Mouse (Mus musculus): Measurements from ENCODE around the gene Ehbp1l1.
"Not testable (repeated sequence)": the region's sequence is repeated elsewhere in the genome, so short reads cannot be mapped to it uniquely, and the experiment has no call there.

The Ehbp1l1 gene

DNA sequence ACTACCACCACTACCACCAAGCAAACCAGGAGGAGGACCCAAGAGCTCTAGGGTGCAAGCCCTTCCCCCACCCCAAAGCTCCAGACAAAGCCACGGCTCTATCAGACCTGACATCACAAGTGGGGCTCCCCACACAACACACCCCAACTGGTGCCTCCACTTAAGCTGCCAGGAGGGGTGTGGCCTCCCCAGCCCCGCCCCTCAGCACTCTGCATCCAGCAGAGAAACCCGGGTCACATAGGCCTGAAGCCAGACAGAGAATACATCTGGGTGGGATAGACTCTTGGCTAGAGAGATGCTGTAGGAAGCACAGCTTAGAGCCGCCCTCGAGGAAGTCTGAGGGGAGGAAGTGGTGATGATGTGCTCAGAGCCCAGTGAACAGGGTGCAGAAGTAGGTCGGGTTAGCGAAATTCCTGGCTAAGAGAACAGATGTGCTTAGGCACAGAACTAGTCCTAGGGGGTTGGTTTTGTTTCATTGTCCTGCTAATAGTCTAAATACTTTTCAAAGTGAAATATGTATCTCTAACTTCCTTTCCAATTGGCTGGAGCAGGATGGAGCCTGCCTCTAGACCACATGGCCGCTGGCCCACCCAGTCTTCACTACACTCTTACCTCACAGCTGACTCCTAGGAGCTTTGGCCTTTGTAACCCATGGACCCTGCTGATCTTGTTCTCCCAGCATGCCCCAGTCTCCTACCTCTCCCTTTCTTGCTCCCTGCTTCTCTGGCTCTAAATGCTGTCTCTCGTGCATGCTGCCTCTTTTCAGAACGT is 21.1 kb downstream of the Ehbp1l1 start:
- peak; percentile 70 for DNase-seq (ENCODE audit: low read depth)

DNA sequence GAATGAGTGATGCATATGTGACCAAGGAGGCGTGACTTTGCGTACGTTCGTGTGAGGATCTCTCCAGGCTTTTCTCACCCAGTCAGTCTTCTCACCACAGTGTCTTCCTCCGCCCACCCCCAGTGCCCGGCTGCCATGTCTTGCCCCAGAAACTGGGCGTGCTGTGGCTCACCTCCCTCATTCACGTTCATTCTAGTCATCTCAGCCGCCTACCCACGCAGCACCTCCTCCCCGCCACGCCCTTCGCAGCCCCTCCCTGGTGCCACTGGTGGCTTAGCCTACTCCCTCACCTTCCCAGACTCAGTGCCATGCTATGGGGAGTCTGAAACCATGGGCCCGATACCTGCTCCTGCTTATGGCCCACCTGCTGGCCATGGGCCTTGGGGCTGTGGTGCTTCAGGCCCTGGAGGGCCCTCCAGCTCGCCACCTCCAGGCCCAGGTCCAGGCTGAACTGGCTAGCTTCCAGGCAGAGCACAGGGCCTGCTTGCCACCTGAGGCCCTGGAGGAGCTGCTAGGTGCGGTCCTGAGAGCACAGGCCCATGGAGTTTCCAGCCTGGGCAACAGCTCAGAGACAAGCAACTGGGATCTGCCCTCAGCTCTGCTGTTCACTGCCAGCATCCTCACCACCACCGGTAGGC is 21.8 kb downstream of the Ehbp1l1 start, which contains the start of gene Kcnk7:
Kcnk7 (plus strand) TSS at position 205 of the 638 bp plus-strand sequence.
- DNase-seq (ENCODE audit: low read depth) = peak; percentile 61

GRCm38 (mm10) chr19:5695849-5696462 is 30.2 kb downstream of the Ehbp1l1 start:
- DNase-seq (ENCODE audit: low read depth) = no peak

DNA sequence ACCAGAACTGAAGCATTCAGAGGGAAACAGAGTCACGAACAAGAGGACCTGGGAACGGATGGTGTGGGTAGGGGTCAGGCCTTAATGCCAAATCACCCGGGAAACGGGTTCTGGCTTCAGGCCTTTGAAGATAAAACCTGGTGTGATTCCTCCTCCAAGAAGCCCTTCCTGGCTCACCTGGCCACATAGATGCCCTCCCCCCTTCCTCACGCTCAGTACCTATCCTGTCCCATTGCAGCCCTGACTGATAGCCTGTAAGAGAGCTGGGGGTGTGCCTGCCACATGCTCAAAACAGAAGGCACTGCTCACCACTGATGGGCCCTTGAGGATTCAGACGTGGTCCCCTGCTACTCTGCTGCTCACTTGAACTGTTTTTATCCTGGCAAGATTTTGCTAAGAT is 32.3 kb downstream of the Ehbp1l1 start:
- DNase-seq (ENCODE audit: low read depth) = no peak

DNA sequence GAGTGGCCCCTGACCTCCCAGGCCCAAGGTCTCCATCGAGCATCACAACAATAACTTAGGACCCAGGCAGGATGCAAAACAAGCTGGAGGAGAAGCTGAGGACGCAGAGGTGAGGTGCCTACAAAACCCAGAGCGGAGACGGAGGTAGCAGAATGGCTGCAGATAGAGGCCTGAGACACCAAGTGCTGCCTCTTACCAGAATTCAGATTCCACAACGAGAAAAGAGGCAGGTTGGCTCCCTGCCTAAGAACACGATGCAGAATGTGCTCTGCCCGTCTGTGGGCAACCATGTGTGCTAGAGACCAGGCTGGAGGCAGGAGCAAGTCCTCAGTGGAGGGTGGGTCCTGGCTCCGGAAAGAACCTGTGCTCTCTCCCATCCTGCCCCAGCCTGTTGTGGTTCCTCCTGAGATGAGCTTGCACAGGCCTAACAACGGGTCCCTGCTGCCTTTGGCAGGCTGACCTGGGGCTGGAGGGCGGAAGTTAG is 33.2 kb downstream of the Ehbp1l1 start:
- no peak for DNase-seq (ENCODE audit: low read depth)

DNA sequence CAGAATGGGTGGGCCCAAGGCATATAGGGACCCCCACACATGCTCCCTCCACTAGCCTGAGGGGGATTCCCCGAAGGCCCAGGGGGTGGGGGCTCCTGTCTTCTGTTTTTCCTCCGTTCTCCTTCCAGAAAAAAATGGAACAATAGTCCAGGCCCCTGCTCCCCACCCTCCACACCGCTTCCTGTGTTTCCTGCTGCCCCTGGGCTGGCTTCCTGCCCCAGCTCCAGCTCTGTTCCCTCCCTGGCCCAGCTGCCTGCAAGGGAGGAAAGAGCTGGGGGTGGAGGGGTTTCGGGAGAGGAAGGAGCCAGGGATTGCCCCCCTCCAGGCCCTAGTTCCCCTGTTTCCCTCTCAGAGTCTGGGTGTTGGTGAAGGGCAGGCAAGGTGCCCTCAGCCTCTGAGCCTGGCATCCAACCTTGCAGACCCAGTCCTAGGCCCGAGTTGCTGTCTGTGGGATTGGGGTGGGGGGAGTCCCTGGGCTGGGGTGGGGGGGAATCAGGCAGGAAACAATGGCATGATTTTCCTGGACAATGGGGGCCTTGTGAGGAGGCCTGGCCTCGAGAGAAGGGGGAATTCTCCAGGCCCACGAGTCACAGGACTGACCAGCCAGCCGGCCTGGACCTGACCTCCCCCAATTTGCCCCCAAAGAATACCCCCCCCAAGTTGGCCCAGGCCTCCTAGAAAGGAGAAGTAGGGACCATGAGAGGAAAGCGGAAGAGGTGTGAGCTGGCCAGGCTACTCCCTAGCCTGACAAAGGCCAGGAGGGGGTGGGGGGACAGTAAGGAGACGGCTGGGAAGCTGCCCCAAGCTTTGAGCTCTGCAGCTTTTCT is 33.8 kb downstream of the Ehbp1l1 start:
- no peak for DNase-seq (ENCODE audit: low read depth)

DNA sequence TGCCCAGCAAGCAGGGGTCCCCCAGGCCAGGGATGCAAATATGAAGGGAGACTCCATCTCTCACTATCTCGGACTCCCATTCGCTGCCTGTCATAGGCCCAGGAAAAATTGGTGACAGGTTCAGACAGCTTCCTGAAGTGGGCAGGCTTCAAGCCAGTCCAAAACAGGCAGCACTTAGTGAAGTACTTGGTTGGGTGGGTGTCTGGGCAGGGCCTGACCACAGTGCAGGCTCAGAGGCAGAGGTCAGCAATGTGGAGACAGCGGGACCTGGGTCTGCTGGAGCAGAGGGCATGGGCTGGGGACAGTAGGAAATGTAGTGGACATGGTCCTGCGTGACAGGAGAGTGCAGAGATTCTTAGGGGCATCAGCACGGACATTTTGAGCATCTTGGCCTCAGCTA is 34.5 kb downstream of the Ehbp1l1 start:
- no peak for DNase-seq (ENCODE audit: low read depth)

DNA sequence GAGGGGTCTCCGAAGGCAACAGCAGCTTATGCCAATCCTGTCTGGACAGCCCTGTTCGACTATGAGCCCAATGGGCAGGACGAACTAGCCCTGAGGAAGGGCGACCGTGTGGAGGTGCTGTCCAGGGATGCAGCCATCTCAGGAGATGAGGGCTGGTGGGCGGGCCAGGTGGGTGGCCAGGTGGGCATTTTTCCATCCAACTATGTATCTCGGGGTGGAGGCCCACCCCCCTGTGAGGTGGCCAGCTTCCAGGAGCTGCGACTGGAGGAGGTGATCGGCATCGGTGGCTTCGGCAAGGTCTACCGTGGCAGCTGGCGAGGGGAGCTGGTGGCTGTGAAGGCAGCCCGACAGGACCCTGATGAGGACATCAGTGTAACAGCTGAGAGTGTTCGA is 35.8 kb downstream of the Ehbp1l1 start:
- no peak for DNase-seq (ENCODE audit: low read depth)

DNA sequence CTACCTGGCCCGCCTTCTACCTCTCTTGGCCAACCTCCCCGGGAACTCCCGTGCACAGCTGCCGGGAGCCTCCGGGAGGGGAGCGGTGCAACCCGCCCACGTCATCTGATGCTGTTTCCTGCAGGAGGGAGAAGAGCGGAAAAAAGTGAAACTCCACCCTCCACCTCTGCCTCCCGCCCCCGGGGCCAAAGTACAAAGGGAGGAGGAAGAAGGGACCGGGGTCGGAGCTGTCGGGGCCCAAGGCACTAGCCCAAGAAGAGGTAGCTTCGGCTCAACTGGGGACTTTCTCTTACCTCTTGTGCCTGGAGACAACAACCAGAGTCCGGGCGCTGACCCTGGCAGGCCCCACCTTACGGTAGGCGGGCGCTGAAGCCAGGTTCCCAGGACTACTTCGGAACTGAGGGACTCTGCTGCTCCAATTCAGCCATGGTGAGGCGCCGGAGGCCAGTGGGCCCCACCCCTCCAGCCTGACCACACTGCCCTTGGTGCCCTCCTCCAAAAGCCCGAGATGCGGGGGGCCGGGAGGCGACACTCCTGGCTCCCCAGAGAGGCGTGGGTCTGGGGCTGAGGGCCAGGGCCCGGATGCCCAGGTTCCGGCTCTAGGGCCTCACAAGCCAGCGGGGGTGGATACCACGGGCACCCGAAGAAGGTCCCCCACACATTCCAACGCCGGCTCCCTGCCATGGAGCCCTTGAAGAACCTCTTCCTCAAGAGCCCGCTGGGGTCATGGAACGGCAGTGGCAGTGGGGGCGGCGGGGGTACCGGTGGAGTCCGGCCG is 36.4 kb downstream of the Ehbp1l1 start:
- peak; percentile 92 for DNase-seq (ENCODE audit: low read depth)

DNA sequence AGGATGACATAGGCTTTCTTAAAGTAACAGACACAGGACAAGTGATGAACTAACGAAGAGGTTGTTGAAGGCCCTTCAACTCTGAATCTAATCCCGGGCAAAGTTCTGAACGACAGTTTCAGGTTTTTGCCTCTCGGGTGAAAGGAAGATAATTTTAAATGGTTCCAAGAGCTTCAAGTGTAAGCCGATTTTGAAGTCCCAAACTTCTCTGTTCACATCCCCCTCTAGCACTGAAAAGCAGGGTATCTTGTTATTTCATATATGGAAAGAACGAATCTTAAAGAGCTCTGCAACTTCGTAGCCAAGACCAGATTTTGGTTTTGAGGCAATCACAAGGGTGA is 37.1 kb downstream of the Ehbp1l1 start:
- DNase-seq (ENCODE audit: low read depth) = no peak

DNA sequence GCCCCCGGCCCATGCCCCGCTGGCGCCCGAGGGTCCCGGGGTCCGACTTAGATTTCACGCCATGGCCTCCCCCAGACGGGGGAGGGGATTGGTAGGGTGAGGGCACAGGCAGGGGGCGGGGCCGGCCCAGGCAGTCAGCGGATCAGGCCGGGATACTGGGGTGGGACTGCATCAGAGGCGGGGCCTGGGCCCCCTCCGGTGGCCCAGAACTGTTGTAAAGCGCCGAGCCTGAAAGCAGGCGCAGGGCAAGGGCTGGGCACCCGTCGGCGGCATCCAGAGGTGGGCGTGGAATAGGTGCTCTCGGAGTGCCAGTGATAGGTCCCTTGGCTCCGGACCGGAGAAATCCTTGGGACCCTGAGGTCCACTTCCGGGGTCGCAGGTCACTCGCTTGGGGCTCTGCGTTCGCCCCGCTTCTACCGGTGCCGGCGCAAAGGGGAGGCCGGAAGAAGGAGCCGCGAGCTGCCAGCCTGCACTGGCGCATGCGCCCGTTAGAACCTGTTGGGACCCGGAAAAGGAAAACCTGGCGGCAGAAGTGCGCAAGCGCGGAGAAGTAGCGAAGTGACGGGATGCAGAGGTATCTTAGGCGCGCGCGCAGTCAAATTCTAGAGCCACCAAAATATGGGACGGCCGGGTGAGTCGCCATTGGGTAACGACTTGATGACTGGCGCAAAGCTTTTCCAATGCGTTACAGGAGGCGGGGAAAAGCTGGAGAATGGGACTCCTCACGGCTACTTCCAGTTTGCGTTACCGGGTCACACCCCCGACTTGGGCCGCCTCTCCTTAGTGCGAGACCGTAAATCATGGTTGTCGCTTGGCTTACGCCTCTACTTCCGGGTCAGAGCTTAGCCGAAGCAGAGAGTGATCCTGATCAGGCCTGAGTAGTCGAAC is 37.7 kb downstream of the Ehbp1l1 start, which contains the start of the genes Map3k11 and Pcnx3:
Map3k11 (plus strand) TSS at position 543 of the 888 bp plus-strand sequence.
Pcnx3 (minus strand) TSS at position 709 of the 888 bp plus-strand sequence.
- peak; percentile 99 for DNase-seq (ENCODE audit: low read depth)

GRCm38 (mm10) chr19:5687738-5688137 is 38.4 kb downstream of the Ehbp1l1 start:
- DNase-seq (ENCODE audit: low read depth) = peak; percentile 31

DNA sequence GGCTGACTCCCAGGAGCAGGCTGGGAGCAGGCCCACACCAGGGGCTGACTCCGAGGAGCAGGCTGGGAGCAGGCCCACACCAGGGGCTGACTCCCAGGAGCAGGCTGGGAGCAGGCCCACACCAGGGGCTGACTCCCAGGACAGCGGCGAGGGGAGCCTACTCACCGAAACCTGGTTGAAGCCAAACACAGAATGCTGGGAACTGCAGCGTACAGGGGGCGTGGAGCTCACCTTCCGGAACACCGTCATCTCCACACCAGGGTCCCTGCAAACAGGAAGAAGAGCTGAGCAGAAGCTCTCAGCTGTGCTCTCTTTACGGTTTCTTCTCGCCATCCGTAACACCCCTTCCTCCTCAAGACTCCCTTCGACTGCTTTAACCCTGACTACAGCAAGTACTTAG is 39.2 kb downstream of the Ehbp1l1 start:
- DNase-seq (ENCODE audit: low read depth) = not testable (repeated sequence)

GRCm38 (mm10) chr19:5686437-5686836 is 39.7 kb downstream of the Ehbp1l1 start:
- DNase-seq (ENCODE audit: low read depth) = no peak

GRCm38 (mm10) chr19:5685861-5686260 is 40.3 kb downstream of the Ehbp1l1 start:
- no peak for DNase-seq (ENCODE audit: low read depth)

GRCm38 (mm10) chr19:5685431-5685830 is 40.7 kb downstream of the Ehbp1l1 start:
- DNase-seq (ENCODE audit: low read depth) = no peak

DNA sequence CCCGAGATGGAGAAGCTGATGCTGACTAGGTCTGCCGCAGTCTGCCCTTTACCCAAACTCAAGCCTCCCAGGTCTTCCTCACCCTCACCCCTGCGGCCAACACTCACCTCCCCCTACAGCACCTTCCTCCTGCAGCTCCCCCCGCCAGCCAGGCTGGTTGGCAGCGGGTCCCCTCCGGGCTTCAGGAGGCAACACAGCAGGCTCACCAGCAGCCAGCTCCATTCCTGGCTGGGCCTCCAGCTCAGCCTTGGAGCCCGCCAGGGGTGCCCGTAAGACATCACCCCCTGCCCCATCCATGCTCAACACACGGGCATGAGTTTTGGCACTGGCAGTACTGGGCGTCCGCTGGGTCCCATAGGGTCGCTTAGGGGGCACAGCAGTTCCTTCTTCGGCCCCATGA is 41.1 kb downstream of the Ehbp1l1 start:
- DNase-seq (ENCODE audit: low read depth) = no peak

- no peak for DNase-seq (ENCODE audit: low read depth)
Observed at GRCm38 (mm10) chr19:5684236-5684635, 41.9 kb downstream of the Ehbp1l1 start.

- DNase-seq (ENCODE audit: low read depth) = no peak
Observed at GRCm38 (mm10) chr19:5680432-5680831, 45.7 kb downstream of the Ehbp1l1 start.

- DNase-seq (ENCODE audit: low read depth) = no peak
Observed at GRCm38 (mm10) chr19:5668372-5668771, 57.7 kb downstream of the Ehbp1l1 start.
